Mouse (Mus musculus): ENCODE results near the gene Tmem119. TPM values are rescaled to one million over a fixed set of nuclear protein-coding genes. Genes with fewer than 3 reads are reported as not detected.

Tmem119 gene
- polyA plus RNA-seq, 1 experiment from 2014 or later = 107 TPM

DNA sequence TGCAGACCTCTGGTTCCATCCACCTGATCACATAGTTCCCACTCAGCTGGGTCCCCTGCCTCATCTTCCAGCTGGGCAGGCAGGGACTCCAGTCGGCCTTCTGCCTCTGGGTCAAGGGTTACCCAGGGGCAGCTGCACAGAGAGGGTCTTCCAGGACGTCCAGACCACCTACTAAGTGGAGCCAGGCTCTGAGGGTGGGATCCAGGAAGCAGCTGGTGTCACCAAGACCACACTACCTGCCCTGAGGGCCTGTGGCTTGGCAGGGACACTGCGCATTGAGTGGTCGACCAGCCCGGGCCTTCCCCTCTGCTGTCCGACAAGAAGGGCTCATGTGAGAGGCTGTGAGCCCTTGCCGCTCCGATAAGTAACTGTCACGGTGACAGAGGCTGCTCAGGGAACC lies 7.4 kb upstream of the Tmem119 start:
- Histone ChIP-seq H3K27me3 (replicated peaks; ENCODE audit: insufficient read depth, low read length) (no peaks in the 10 kb centered on the region), H3K4me3 (ENCODE audit: low read depth, low read length) (no peak overlapping the region), H3K4me2 (replicated peaks; ENCODE audit: low read depth, low read length) (no peak overlapping the region), H3K4me1 (ENCODE audit: insufficient read depth, low read depth, low read length) (no peaks in the 10 kb centered on the region), H3K9ac (replicated peaks; ENCODE audit: low read depth) (no peak overlapping the region), H3K27ac (ENCODE audit: low read length) (peak overlapping the region; percentile 64), H3K9me3 (ENCODE audit: low read length) (no peaks in the 10 kb centered on the region), H3K36me3 (ENCODE audit: insufficient read depth, low read length) (no peaks in the 10 kb centered on the region)
- 51% methylated on average over 9 of the region's 9 CpGs for WGBS
- no peak for ATAC-seq
- TF ChIP-seq CTCF (IDR thresholded peaks at IDR 0.05) = no peak
- no peak for TF ChIP-seq EP300 (IDR thresholded peaks at IDR 0.05)
- no peak for DNase-seq (ENCODE audit: low spot score)

DNA sequence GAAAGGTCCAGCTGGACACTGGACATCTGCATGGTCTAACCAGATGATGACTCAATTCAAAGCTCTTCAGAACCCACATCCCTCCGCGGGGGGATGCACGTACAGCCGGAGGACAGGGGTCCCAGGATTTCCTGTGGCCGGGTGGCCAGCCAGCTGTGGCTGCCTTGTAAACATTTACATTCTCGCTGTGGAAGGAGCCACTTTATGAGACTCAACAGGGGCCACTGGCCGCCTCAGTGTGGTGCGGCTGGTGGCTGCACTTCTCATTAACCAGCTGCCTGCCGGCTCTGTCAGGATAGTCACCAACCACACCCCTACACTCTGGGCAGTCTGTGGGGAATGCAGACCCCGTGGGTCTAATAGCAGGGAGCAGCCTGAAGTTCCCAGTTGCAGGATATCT lies 6.1 kb upstream of the Tmem119 start:
- ATAC-seq = peak; percentile 34
- H3K4me3 ChIP-seq (ENCODE audit: low read depth, low read length) = no peak overlapping the region
- TF ChIP-seq EP300 (IDR thresholded peaks at IDR 0.05) (no peak), CTCF (IDR thresholded peaks at IDR 0.05) (no peak)

DNA sequence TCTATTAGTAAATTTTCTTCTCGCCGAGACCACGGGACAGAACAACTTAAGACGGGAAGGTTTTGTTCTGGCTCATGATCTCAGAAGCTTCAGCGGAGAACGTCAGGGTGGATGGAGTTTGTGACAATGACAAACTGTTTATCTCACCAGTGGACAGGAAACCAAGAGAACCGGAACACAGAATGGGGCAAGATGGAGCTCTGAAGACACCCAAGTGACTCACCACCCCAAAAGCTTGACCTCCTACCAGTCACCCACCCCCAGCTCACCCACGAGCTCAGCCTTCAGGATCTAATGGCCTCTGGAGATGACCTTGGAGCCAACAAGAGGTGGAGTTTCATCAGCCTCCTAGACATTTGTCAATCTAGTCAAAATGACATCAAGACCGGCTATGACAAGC lies 5.0 kb upstream of the Tmem119 start:
- DNase-seq (ENCODE audit: low spot score) (peak; percentile 41), ATAC-seq (no peak)
- TF ChIP-seq CTCF (IDR thresholded peaks at IDR 0.05) = no peak
- TF ChIP-seq EP300 (IDR thresholded peaks at IDR 0.05) = no peak
- H3K27me3 ChIP-seq (replicated peaks; ENCODE audit: insufficient read depth, low read length) = no peaks in the 10 kb centered on the region
- H3K36me3 ChIP-seq (ENCODE audit: insufficient read depth, low read length) = no peaks in the 10 kb centered on the region
- H3K9ac ChIP-seq (replicated peaks; ENCODE audit: low read depth) = no peak overlapping the region
- no peaks in the 10 kb centered on the region for H3K9me3 ChIP-seq (ENCODE audit: low read length)
- H3K4me1 ChIP-seq (ENCODE audit: insufficient read depth, low read depth, low read length) = no peaks in the 10 kb centered on the region
- no peak overlapping the region for H3K4me3 ChIP-seq (ENCODE audit: low read depth, low read length)
- no peak overlapping the region for H3K27ac ChIP-seq (ENCODE audit: low read length)
- H3K4me2 ChIP-seq (replicated peaks; ENCODE audit: low read depth, low read length) = no peak overlapping the region
- 68% methylated on average over 9 of the region's 9 CpGs for WGBS

More for the DNA sequence above, 6.1 kb upstream of the Tmem119 start:
- WGBS = 6% methylated on average over 10 of the region's 10 CpGs
- H3K9me3 ChIP-seq (ENCODE audit: low read length) = no peaks in the 10 kb centered on the region
- no peak overlapping the region for H3K27ac ChIP-seq (ENCODE audit: low read length)
- H3K36me3 ChIP-seq (ENCODE audit: insufficient read depth, low read length) = no peaks in the 10 kb centered on the region
- no peaks in the 10 kb centered on the region for H3K4me1 ChIP-seq (ENCODE audit: insufficient read depth, low read depth, low read length)
- DNase-seq (ENCODE audit: low spot score) = no peak
- H3K9ac ChIP-seq (replicated peaks; ENCODE audit: low read depth) = no peak overlapping the region
- no peaks in the 10 kb centered on the region for H3K27me3 ChIP-seq (replicated peaks; ENCODE audit: insufficient read depth, low read length)
- no peak overlapping the region for H3K4me2 ChIP-seq (replicated peaks; ENCODE audit: low read depth, low read length)

DNA sequence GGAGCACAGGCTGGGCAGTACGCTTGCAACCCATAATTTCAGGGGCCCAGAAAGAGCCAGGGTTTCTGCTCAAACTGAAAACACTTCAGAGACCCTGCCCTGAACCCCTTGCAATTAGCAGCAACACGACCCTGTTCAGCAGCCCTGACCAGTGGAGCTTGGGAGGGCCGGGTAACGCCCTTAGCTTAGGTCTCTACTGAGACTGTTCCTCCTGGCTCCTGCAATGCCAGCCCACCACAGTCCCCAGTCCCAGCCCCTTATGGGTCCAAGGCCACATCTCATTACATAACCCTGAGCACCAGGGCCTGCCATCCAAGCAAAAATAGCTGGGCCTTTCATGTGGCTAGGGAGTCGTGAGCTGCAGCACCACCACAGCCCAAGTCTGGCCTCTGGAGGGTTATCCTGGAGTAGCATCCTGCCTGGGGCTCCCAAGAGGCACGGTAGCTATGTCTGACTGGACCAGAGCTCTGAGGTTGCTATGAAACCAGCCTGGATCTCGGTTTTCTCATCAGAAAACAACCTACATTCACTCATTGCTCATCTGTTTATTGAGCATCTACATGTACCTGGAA lies 4.2 kb upstream of the Tmem119 start:
- no peak for DNase-seq (ENCODE audit: low spot score)
- H3K27me3 ChIP-seq (replicated peaks; ENCODE audit: insufficient read depth, low read length) = no peaks in the 10 kb centered on the region
- WGBS = 56% methylated on average over 7 of the region's 7 CpGs
- no peak overlapping the region for H3K4me2 ChIP-seq (replicated peaks; ENCODE audit: low read depth, low read length)
- no peaks in the 10 kb centered on the region for H3K4me1 ChIP-seq (ENCODE audit: insufficient read depth, low read depth, low read length)
- H3K27ac ChIP-seq (ENCODE audit: low read length) = no peak overlapping the region
- H3K36me3 ChIP-seq (ENCODE audit: insufficient read depth, low read length) = no peaks in the 10 kb centered on the region
- ATAC-seq = no peak
- H3K9me3 ChIP-seq (ENCODE audit: low read length) = no peaks in the 10 kb centered on the region
- H3K4me3 ChIP-seq (ENCODE audit: low read depth, low read length) = no peak overlapping the region
- TF ChIP-seq EP300 (IDR thresholded peaks at IDR 0.05) (no peak), CTCF (IDR thresholded peaks at IDR 0.05) (peak; percentile 25; the same call in 1 of the 2 replicates)
- H3K9ac ChIP-seq (replicated peaks; ENCODE audit: low read depth) = no peak overlapping the region

DNA sequence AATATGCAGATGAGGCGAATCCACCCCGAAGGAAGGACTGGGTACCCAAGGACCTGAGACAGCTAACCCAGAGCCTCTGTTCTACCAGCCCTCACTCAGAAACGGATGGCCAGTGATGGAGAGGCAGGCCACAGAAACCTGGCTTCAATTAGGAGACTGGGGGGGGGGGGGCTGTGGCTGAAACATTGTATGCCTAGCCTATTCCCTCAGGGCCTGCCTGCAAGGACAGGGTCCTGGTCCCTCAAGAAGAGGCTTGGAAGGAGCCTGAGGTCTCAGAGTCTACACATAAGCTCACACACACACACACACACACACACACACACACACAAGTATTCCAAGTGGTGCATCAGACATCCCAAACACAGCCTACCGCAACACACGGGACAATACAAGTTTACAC lies 625 bp downstream of the Tmem119 start:
- H3K4me1 ChIP-seq (ENCODE audit: insufficient read depth, low read depth, low read length) = 0 out of 2 replicates have a peak, but pooled peaks cover 8% of the 10 kb centered on the region
- ATAC-seq (peak; percentile 1; the same call in 1 of the 2 replicates), DNase-seq (ENCODE audit: low spot score) (no peak)
- peak overlapping the region; percentile 59 for H3K27ac ChIP-seq (ENCODE audit: low read length)
- H3K9ac ChIP-seq (replicated peaks; ENCODE audit: low read depth) = no peak overlapping the region
- H3K9me3 ChIP-seq (ENCODE audit: low read length) = no peaks in the 10 kb centered on the region
- TF ChIP-seq CTCF (IDR thresholded peaks at IDR 0.05) (no peak), EP300 (IDR thresholded peaks at IDR 0.05) (no peak)
- no peaks in the 10 kb centered on the region for H3K36me3 ChIP-seq (ENCODE audit: insufficient read depth, low read length)
- 36% methylated on average over 5 of the region's 5 CpGs for WGBS
- peak overlapping the region; percentile 33 for H3K4me3 ChIP-seq (ENCODE audit: low read depth, low read length)
- H3K27me3 ChIP-seq (replicated peaks; ENCODE audit: insufficient read depth, low read length) = no peaks in the 10 kb centered on the region
- H3K4me2 ChIP-seq (replicated peaks; ENCODE audit: low read depth, low read length) = peak overlapping the region; percentile 46

DNA sequence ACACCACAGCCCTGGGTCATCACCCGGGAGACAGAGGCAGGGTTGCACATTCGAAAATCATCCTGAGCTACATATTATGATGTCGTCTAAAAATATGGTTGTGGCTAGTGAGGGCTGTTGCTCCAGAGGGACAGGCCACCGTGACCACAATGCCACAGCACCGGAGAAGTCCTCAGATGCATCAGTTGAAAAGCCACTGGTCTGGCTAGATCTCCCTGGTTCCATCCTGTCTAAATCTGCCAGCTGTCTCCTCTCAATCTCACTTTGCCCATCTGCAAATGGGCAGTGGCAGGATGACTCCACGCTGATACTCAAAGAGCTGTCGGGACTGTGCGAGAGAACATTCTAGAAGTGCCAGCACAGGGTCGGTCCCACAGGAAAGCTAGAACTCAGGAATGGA lies 1.8 kb downstream of the Tmem119 start:
- TF ChIP-seq CTCF (IDR thresholded peaks at IDR 0.05) (no peak), EP300 (IDR thresholded peaks at IDR 0.05) (no peak)
- Histone ChIP-seq H3K4me2 (replicated peaks; ENCODE audit: low read depth, low read length) (peak overlapping the region; percentile 46), H3K4me3 (ENCODE audit: low read depth, low read length) (peak overlapping the region; percentile 33; the same call in 1 of the 2 replicates), H3K36me3 (ENCODE audit: insufficient read depth, low read length) (no peaks in the 10 kb centered on the region), H3K9ac (replicated peaks; ENCODE audit: low read depth) (no peak overlapping the region), H3K27ac (ENCODE audit: low read length) (no peak overlapping the region), H3K27me3 (replicated peaks; ENCODE audit: insufficient read depth, low read length) (no peaks in the 10 kb centered on the region), H3K4me1 (ENCODE audit: insufficient read depth, low read depth, low read length) (0 out of 2 replicates have a peak, but pooled peaks cover 8% of the 10 kb centered on the region), H3K9me3 (ENCODE audit: low read length) (no peaks in the 10 kb centered on the region)
- no peak for DNase-seq (ENCODE audit: low spot score)
- 56% methylated on average over 9 of the region's 9 CpGs for WGBS
- ATAC-seq = no peak
